Mouse (Mus musculus): ENCODE measurements around the gene Tlr9.

DNA sequence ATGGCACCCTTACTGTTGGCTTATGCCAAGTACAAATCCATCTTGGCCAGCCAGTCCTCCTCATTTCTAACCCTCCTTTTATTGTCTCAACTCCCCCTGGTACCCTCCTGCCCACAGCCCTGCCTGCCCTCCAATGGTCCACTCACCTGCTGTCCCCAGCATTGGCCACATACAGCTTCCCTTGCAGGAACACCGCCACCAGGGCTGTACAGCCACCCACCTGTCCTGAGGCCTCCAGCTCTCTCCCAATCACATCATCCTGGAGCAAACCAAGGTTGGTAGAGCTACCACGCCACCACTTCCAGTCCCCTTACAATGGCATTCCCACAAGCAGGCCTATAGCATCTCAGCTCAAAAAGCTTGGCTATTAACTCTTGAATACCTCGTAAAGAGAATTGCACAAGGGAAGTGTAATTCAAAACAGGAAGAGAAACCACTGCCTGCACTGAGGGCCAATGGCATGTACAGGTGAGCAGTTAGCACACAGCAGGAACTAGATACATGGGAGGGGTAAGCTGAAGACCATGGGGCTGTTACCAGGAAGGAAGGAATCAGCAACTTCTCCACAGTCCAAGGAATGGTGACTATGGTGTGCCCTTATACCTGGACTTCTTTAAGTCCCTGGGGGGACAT lies 25.2 kb upstream of the Tlr9 start:
- no peak for TF ChIP-seq POLR2A (IDR thresholded peaks at IDR 0.05; ENCODE audit: low read depth, low read length)
- no peak for TF ChIP-seq CTCF (conservative IDR thresholded peaks at IDR 0.05; ENCODE audit: insufficient read depth, insufficient read length, low read depth, low read length)

Measured in kidney, adult 2 months (tissue).